Mouse (Mus musculus): ENCODE data around the gene Omg. TPM values are rescaled to one million over a fixed set of nuclear protein-coding genes. Genes with fewer than 3 reads are reported as not detected.
A peak's percentile ranks its signal among the peaks of the same experiment; 100 is the strongest.

Omg gene
- polyA plus RNA-seq (2015; fragmentation: Nextera tagmentation; extraction: Ambion mirVana): 0.17 and 0.20 TPM in 2 replicates

DNA sequence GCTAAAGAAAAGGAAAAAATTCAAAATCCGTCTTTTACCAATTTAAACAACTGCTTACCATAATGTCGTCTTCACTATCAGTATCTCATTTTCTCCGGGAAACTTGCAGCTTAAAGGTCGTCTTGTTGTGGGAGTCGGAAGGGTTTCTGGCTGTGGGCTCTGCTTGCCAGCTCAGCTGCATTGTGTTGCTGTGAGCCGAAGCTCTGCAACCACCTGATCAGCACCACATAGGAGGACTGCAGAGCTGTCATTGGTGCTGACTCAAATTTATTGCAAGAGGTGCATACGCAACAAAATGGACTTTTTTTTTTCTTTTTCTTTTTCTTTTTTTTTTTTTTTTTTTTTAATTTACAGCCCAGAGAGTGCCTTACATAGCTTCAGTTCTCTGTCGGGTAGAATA lies at the start of gene Omg:
Gene Omg (minus strand): TSS at position 240 of the 400 bp plus-strand sequence.
- Histone ChIP-seq H3K27me3 (no peaks in the 10 kb centered on the region), H3K9ac (no peak within 1 kb of the TSS), H3K4me3 (no peak within 1 kb of the TSS), H3K27ac (no peak within 1 kb of the TSS), H3K36me3 (no peaks in the 10 kb centered on the region), H3K9me3 (no peaks in the 10 kb centered on the region), H3K4me2 (no peak within 1 kb of the TSS), H3K4me1 (no peaks in the 10 kb centered on the region)
- no peak for ATAC-seq (ENCODE audit: insufficient number of reproducible peaks, low FRiP score, low TSS enrichment, low read depth)
- 53% methylated on average over 8 of the region's 8 CpGs for WGBS

DNA sequence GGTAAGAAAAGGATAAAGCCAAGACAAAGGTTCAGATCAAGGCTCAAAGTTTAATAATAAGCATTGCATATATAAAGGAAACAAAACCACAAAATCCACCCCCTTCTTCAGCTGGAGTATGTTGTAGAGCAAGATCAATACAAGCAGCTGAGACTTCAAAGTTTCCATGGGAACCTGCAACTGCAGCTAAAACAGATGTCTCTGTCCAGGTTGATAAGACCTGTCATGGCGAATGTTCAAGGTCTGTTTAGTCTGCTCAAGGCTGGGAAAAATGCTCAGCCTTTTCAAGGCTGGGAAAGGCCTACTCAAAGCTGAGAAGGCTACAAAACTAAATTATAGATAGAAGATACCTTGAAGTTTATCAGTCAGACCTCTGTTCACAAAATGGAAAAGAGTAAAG lies 48.7 kb upstream of the Omg start:
- H3K9me3 ChIP-seq: no peaks in the 10 kb centered on the region
- 64% methylated on average over 1 of the region's 1 CpGs for WGBS

DNA sequence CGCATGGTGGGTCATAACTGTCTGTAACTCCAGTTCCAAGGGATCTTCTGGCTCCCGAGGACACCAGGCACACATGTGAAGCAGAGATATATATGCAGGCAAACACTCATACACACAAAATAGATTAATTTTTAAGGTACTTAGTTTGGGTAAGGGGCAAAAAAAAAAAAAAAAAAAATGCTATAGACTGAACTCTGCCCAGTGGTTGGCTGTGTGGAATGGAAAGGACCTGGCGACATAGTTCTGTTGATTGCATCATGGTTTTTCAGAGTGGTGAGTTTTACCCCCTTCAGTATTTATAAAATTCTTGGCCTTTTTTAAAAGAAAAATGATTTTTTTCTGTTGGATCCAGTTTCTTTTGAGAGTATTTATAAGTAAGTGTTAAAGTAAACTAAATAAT lies 32.4 kb upstream of the Omg start:
- Histone ChIP-seq H3K27me3 (no peaks in the 10 kb centered on the region), H3K9me3 (no peaks in the 10 kb centered on the region), H3K36me3 (peaks cover 14% of the 10 kb centered on the region; the same call in 1 of the 2 replicates), H3K4me1 (peaks cover 10% of the 10 kb centered on the region), H3K4me3 (no peak overlapping the region), H3K9ac (no peak overlapping the region), H3K27ac (no peak overlapping the region), H3K4me2 (no peak overlapping the region)
- 95% methylated on average over 3 of the region's 3 CpGs for WGBS
- ATAC-seq (ENCODE audit: insufficient number of reproducible peaks, low FRiP score, low TSS enrichment, low read depth): no peak

More for the DNA sequence above, 48.7 kb upstream of the Omg start:
- peaks cover 70% of the 10 kb centered on the region for H3K36me3 ChIP-seq
- H3K9ac ChIP-seq: no peak overlapping the region
- no peaks in the 10 kb centered on the region for H3K27me3 ChIP-seq
- no peak overlapping the region for H3K4me3 ChIP-seq
- no peak overlapping the region for H3K4me2 ChIP-seq
- H3K4me1 ChIP-seq: no peaks in the 10 kb centered on the region
- H3K27ac ChIP-seq: no peak overlapping the region
- no peak for ATAC-seq (ENCODE audit: insufficient number of reproducible peaks, low FRiP score, low TSS enrichment, low read depth)

DNA sequence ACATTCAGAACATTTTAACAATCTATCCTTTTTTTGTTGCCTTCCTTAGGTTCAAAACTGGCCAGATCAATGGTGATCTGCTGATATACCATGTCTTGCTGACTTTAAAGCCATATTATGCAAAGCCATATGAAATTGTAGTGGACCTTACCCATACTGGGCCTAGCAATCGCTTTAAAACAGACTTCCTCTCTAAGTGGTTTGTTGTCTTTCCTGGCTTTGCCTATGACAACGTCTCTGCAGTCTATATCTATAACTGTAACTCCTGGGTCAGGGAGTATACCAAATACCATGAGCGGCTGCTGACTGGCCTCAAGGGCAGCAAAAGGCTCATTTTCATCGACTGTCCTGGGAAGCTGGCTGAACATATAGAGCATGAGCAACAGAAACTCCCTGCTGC lies 31.7 kb upstream of the Omg start:
- Histone ChIP-seq H3K9ac (no peak overlapping the region), H3K4me2 (no peak overlapping the region), H3K36me3 (peaks cover 11% of the 10 kb centered on the region; the same call in 1 of the 2 replicates), H3K9me3 (no peaks in the 10 kb centered on the region), H3K27me3 (no peaks in the 10 kb centered on the region), H3K27ac (no peak overlapping the region), H3K4me3 (no peak overlapping the region), H3K4me1 (peaks cover 10% of the 10 kb centered on the region)
- ATAC-seq (ENCODE audit: insufficient number of reproducible peaks, low FRiP score, low TSS enrichment, low read depth): no peak
- 90% methylated on average over 4 of the region's 4 CpGs for WGBS

DNA sequence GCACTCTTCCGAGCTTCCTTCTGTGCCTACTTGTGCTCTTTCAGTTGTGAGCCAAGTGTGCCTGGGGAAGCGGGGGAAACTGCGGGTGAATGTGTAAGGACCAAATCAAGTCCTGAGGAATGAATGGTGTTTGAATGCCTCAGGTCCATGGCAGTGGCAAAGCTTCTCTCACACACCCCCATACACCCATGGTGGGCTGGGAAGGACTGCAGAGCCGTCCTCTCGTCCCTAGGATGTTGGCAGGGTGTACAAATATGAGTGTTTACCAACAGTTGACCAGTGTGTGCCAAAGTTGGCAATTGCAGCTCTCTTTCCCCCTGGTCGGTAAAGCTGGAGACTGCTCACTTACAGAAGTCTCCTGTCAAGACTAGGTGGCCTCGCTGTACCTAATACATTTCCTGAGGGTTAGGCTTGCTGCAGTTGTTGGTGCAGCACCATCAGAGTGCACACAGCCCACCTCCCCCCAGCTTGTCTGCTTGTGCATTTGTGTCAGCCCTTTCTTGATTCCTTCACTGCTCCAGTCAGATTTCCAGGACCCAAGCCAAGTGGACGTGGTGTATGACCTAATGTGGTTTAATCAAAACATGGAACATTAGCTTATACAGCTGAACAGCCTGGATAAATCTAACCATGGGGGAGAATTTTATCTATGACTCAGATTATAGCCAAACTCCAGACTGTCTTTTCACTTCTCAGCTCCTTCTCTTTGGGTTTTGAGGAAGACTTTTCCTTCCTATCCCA lies 30.2 kb upstream of the Omg start:
- 74% methylated on average over 8 of the region's 8 CpGs for WGBS
- ATAC-seq (ENCODE audit: insufficient number of reproducible peaks, low FRiP score, low TSS enrichment, low read depth): peak; percentile 55; the same call in 1 of the 2 replicates
- Histone ChIP-seq H3K9ac (no peak overlapping the region), H3K27me3 (no peaks in the 10 kb centered on the region), H3K4me3 (no peak overlapping the region), H3K4me2 (no peak overlapping the region), H3K9me3 (no peaks in the 10 kb centered on the region), H3K4me1 (peaks cover 10% of the 10 kb centered on the region), H3K27ac (peak overlapping the region; percentile 55; the same call in 1 of the 2 replicates), H3K36me3 (peaks cover 11% of the 10 kb centered on the region; the same call in 1 of the 2 replicates)

DNA sequence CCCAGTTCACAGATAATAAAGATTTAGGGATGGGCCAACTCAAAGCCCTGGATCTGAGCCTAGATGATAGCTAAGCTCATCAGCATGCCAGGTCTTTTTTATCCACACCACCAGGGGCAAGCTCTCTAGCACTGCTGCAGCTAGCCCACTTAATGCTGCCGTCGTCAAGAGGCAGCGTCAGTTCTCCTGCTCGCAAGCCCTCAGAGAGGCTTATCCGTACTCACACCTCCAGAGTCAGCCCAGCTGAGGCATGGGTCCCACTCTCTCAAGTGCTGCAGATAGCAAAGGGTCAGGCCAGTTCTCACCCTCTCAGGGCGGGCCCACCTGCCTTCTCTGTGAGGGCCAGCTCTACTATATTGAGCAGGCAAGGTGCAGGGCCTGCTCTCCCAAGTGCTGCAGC lies 29.4 kb upstream of the Omg start:
- Histone ChIP-seq H3K27me3 (no peaks in the 10 kb centered on the region), H3K9ac (no peak overlapping the region), H3K4me3 (no peak overlapping the region), H3K9me3 (no peaks in the 10 kb centered on the region), H3K27ac (no peak overlapping the region; the same call in 1 of the 2 replicates), H3K4me1 (peaks cover 10% of the 10 kb centered on the region), H3K36me3 (peaks cover 11% of the 10 kb centered on the region; the same call in 1 of the 2 replicates), H3K4me2 (no peak overlapping the region)
- 88% methylated on average over 6 of the region's 6 CpGs for WGBS
- no peak for ATAC-seq (ENCODE audit: insufficient number of reproducible peaks, low FRiP score, low TSS enrichment, low read depth)

DNA sequence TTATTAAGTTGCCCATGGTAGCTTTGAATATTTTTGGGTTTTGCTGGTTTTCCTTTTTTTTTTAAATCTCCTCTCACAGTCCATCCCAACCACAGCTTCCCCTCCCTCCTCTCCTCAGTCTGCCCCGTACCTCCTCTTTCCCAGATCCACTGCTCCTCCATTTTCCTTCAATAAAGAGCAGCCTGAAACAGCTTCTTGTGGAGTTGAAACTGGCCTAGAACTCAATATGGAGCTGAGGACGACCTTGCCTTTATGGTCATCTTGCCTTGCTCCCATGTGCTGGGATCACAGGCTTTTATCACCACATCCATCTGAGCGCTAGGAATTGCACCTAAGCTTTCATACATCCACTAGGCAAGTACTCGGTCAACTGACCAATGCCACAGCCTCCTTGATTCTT lies 27.6 kb upstream of the Omg start:
- no peak for ATAC-seq (ENCODE audit: insufficient number of reproducible peaks, low FRiP score, low TSS enrichment, low read depth)
- H3K9ac ChIP-seq: no peak overlapping the region
- H3K27me3 ChIP-seq: no peaks in the 10 kb centered on the region
- H3K4me3 ChIP-seq: no peak overlapping the region
- no peaks in the 10 kb centered on the region for H3K9me3 ChIP-seq
- H3K4me2 ChIP-seq: no peak overlapping the region
- no peak overlapping the region for H3K27ac ChIP-seq
- no peaks in the 10 kb centered on the region for H3K36me3 ChIP-seq
- 94% methylated on average over 4 of the region's 4 CpGs for WGBS
- peaks cover 10% of the 10 kb centered on the region for H3K4me1 ChIP-seq

DNA sequence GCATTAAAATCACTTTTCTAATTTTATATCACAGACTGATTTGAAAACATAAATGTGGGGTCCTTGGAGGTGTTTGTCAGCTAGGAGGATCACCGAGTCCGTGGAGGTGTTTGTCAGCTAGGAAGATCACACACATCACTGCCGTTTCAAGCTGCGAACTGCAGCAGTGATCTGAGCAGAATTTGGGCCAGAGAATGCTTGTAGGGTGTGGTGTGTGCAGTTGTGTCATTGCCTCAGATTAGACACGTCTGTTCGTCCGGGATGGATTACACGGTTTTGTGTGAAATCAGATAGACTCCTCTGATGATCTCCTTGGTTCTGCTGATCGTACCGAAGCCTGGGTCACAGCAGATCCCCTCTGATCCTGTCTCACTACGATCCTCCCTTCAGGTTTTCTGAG lies 26.9 kb upstream of the Omg start:
- Histone ChIP-seq H3K4me1 (peaks cover 10% of the 10 kb centered on the region), H3K4me3 (no peak overlapping the region), H3K27ac (no peak overlapping the region), H3K36me3 (no peaks in the 10 kb centered on the region), H3K27me3 (no peaks in the 10 kb centered on the region), H3K9me3 (no peaks in the 10 kb centered on the region), H3K4me2 (no peak overlapping the region), H3K9ac (no peak overlapping the region)
- 87% methylated on average over 11 of the region's 11 CpGs for WGBS
- no peak for ATAC-seq (ENCODE audit: insufficient number of reproducible peaks, low FRiP score, low TSS enrichment, low read depth)

DNA sequence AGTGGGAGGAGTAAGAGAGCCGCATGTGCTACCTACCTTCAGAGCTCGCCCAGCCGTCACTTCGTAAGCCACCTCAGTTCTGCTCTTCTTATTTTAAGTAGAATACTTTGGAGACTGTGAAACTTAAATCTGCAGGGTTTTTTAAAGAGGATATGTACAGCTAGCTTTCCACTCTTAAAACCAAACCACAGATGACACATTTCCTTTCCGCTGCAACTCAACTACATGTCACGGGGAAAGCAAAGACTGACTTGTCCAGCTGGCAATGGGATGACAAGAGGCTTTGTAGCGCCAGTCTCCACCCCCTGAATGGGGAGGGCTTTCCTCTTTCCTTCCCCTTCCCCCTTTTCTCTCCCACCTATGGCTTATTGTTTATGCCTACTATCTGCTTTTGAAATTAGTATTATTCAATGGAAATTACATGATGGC lies 26.5 kb upstream of the Omg start, which contains the start of the genes Evi2 and Evi2a:
Gene Evi2 (minus strand): TSS at position 257 of the 429 bp plus-strand sequence.
Gene Evi2a (minus strand): TSS at position 277 of the 429 bp plus-strand sequence.
- Histone ChIP-seq H3K4me1 (peaks cover 10% of the 10 kb centered on the region), H3K9me3 (no peaks in the 10 kb centered on the region), H3K4me2 (no peak within 1 kb of the TSS), H3K27me3 (no peaks in the 10 kb centered on the region), H3K27ac (no peak within 1 kb of the TSS), H3K4me3 (no peak within 1 kb of the TSS), H3K9ac (no peak within 1 kb of the TSS), H3K36me3 (no peaks in the 10 kb centered on the region)
- ATAC-seq (ENCODE audit: insufficient number of reproducible peaks, low FRiP score, low TSS enrichment, low read depth): no peak
- WGBS: 81% methylated on average over 7 of the region's 7 CpGs

DNA sequence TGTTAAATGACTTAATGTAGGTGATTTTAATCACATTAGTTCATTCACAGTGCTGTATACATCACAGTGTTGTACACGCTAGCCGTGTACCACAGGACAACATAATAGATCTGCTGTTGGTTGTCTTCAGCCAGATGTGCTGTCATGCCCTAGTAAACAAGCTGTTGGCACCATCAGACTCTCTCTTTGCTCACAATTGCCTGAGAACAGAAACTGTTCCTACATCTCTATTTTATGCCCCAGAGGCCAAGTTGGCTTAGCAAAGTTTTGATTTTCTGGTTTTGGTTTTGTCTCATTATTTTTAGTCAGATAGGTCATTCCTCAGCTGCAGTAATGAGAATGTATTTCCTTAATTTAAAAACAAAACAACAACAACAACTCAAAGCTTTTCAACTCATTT lies 25.9 kb upstream of the Omg start:
- H3K27ac ChIP-seq: no peak overlapping the region
- 82% methylated on average over 2 of the region's 2 CpGs for WGBS
- H3K4me2 ChIP-seq: no peak overlapping the region
- no peak overlapping the region for H3K4me3 ChIP-seq
- ATAC-seq (ENCODE audit: insufficient number of reproducible peaks, low FRiP score, low TSS enrichment, low read depth): no peak
- no peaks in the 10 kb centered on the region for H3K9me3 ChIP-seq
- no peak overlapping the region for H3K9ac ChIP-seq
- no peaks in the 10 kb centered on the region for H3K36me3 ChIP-seq
- H3K4me1 ChIP-seq: peaks cover 8% of the 10 kb centered on the region
- no peaks in the 10 kb centered on the region for H3K27me3 ChIP-seq

DNA sequence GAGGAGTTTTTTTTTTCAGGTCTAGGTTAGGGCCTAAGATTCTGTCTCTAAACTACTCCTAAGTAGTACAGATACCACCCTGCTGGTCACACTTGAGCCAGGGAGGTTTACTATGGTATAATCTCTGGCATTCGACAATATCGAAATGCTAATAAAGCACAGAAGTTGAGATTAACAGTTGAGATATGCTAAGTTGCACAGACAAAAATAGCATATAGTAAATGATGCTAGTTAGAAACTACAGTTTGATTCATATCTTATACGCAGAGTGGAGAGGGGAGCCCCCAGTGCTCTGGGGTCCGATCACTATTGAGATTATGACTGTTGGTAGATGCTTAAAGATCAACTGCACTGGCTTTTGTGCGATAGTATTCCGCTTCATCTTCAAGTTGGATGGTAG lies 25.3 kb upstream of the Omg start:
- WGBS: 95% methylated on average over 6 of the region's 6 CpGs
- H3K27me3 ChIP-seq: no peaks in the 10 kb centered on the region
- H3K4me1 ChIP-seq: peaks cover 4% of the 10 kb centered on the region
- no peaks in the 10 kb centered on the region for H3K9me3 ChIP-seq
- no peak overlapping the region for H3K4me3 ChIP-seq
- no peak overlapping the region for H3K27ac ChIP-seq
- ATAC-seq (ENCODE audit: insufficient number of reproducible peaks, low FRiP score, low TSS enrichment, low read depth): no peak
- no peak overlapping the region for H3K4me2 ChIP-seq
- no peaks in the 10 kb centered on the region for H3K36me3 ChIP-seq
- no peak overlapping the region for H3K9ac ChIP-seq

DNA sequence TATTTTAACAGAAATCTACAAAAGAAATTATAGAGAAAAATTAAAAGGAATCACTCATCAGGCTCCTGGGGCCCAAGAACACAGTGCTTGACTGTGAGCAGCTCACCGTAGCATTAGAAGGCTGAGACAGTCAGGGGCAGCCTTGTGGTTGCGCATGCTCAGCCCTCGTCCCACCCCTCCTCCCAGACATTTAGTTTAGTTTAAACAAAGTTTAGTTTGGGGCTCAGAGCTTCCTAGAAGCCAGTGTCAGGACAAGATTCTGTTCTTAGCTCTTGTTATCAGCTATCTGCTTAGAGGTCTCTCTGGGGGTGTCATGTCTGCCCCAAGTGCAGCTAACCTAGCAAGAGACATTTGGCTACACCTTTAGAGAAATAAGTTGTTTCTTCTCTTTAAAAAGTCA lies 24.7 kb upstream of the Omg start:
- no peak overlapping the region for H3K27ac ChIP-seq
- H3K36me3 ChIP-seq: no peaks in the 10 kb centered on the region
- 90% methylated on average over 3 of the region's 3 CpGs for WGBS
- no peak overlapping the region for H3K4me2 ChIP-seq
- no peak overlapping the region for H3K4me3 ChIP-seq
- no peaks in the 10 kb centered on the region for H3K27me3 ChIP-seq
- H3K9ac ChIP-seq: no peak overlapping the region
- no peaks in the 10 kb centered on the region for H3K4me1 ChIP-seq
- no peak for ATAC-seq (ENCODE audit: insufficient number of reproducible peaks, low FRiP score, low TSS enrichment, low read depth)
- H3K9me3 ChIP-seq: no peaks in the 10 kb centered on the region
